Mouse (Mus musculus) skeletal muscle tissue, adult 2 months (tissue): ENCODE results near the gene Ldlr.
A peak's percentile ranks its signal among the peaks of the same experiment; 100 is the strongest.

Experiments used
- DNase-seq: peaks from one replicate; pipeline ENCODE4 v3.0.0-alpha.2; 2012; ENCODE audit warnings: low read depth, low spot score

Ldlr gene

DNA sequence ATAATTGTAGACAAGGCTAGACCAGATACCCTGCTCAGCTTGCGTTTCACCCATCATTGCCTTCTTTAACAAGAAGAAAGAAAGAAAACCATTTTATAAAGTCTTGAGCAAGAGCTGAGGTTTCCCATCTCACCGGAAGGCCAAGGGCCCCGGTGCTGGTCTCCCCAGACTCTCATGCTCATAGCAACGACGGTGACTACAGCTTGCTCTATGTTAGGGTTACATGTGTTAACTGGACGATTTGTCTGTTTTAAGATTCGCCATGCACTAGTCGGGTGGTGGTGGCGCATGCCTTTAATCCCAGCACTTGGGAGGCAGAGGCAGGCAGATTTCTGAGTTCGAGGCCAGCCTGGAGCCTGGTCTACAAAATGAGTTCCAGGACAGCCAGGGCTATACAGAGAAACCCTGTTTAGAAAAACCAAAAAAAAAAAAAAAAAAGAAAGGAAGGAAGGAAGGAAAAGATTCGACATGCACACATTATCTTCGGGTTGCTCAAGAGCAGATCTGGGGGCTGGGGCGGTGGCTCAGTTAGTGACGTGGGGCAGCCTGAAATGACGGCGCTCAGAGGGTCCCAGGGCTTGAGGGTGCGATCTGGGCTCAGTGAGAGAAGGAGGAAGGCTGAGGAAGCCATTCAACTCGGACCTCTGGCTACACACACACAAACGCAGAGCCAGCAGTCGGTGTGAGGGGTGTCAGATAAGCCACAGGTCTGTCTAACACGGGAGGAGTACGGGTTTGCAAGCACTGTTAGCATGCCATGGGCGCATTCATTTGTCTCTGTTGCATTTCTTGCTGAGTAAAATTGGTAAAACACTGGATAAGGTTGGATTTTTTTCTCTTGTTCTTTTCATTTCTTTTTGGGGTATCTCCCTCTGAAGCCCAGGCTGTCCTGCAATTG lies 2.2 kb downstream of the Ldlr start:
- DNase-seq = no peak

DNA sequence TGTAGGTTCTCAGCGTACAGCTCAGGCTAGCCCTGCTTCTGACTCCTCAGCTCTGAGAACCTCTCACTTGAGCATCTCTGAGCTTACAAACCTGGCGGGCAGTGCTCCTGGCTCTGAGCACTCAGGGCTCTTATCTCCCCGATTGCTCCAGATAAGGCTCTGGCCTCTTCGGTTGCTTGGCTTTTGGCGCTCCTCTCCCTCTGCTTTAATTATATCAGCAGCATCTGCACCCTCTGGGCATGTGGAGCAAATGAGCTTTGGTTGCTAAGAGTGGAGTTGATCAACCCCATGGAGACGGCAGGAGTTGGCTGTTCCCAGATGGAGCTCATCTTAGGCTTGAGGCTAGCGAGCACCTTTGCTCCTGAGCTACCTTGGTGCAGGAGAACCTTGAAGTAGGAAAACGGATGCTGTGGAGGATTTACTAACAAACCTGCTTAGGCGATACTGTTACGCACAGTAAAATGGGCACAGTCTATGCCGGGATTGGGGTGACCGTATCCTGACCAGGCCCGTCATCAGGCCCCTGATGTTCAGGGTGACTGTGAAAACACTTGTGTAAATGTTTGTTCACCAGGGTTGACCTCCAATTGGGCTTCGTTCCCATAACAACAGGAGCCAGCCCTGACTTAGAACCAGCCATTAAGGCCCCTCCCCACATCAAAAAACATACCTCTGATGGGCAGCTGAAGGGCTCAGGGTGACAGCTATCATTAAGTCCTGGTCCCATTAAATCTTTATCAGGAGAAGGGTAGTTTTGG lies 3.1 kb downstream of the Ldlr start:
- DNase-seq = no peak

DNA sequence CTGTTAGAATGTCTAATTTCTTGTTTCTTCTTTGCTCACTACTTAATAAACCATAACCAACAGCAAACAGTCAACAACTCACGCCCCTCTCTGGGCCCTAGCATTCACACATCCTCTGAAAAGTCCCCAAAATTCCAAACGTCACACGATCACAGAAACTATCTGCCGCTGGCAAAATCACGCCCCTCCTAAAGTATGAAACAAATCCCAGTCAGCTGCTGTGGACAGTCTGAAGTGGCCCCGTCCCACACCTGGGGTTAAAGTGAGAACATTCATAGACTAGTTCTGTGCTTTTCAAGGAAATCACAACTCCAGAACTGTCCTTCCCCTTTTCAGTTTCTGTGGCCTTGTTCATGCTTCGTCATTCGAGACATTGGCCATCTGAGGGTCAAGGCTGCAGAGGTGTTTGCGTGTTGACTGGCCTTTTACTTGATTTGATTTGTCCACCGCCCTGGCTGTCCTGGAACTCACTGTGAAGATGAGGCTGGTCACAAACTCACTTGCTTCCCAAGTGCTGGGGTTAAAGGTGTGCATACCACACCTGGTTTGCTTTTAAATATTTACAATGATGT lies 5.1 kb downstream of the Ldlr start:
- DNase-seq = no peak

DNA sequence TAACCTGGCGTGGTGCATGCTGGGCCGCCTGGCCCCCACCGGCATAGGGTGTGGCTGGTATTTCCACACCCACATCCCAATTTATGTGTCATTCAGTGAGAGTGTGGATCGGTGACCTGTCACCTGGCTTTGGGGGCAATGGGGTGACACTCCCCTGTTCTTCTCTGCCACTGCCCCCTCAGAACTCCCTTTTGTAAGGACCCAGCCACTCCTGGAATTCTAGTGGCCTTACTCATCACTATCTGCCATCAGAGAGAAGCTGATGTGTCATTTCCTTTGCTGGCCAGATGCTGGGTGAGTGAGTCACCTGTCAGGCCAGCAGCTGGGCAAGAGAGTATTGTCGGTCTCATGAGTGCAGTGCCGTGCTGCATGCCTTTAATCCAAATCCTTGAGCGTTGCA lies 6.0 kb downstream of the Ldlr start:
- no peak for DNase-seq

DNA sequence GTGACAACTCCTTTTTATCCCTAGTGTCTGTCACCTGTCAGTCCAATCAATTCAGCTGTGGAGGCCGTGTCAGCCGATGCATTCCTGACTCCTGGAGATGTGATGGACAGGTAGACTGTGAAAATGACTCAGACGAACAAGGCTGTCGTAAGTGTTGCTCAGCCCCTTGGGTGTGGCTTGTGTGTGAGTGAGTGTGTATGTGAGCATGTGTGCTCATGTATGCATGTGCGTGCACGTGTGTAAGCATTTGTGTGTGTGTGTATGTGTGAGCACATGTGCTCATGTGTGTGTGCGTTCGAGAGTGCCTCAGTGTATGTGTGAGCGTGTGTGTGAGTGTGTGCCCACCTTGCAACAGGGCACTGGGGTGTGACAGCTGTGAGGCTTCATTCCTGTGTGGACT lies 9.0 kb downstream of the Ldlr start:
- no peak for DNase-seq

DNA sequence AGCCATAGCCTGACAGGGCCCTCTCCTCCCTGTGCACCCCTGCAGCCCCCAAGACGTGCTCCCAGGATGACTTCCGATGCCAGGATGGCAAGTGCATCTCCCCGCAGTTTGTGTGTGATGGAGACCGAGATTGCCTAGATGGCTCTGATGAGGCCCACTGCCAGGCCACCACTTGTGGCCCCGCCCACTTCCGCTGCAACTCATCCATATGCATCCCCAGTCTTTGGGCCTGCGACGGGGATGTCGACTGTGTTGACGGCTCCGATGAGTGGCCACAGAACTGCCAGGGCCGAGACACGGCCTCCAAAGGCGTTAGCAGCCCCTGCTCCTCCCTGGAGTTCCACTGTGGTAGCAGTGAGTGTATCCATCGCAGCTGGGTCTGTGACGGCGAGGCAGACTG lies 10.2 kb downstream of the Ldlr start:
- no peak for DNase-seq

DNA sequence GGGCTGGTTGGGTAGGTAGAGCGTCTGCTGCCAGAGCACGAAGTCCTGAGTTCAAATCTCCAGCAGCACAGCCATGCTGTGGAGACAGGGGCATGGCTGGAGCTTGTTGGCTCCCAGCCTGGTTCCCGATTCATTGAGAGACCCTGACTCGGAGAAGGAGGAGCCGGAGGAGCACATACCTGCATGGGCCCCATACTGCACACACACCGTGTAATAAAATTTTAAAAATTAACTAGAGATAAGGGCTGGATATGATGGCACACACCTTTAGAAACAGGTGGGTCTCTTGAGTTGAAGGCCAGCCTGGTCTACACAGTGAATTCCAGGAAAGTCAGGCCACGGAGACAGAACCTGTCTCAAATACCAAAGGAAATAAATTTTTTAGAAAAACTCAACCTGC lies 10.7 kb downstream of the Ldlr start:
- no peak for DNase-seq

DNA sequence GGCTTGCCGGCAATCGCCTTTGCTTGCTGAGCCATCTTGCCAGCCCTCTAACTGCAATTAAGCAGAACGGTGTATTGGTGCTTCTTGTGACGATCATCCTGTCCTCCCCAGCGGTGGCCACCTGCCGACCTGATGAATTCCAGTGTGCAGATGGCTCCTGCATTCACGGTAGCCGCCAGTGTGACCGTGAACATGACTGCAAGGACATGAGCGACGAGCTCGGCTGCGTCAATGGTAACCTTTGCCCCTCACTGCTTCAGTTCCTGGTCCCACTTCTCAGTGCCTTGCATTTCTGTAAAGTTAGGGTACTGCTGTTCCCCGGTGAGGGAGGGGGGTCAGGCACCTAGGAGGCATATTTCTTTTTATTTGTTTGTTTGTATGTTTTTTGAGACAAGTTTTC lies 11.8 kb downstream of the Ldlr start:
- DNase-seq = no peak

DNA sequence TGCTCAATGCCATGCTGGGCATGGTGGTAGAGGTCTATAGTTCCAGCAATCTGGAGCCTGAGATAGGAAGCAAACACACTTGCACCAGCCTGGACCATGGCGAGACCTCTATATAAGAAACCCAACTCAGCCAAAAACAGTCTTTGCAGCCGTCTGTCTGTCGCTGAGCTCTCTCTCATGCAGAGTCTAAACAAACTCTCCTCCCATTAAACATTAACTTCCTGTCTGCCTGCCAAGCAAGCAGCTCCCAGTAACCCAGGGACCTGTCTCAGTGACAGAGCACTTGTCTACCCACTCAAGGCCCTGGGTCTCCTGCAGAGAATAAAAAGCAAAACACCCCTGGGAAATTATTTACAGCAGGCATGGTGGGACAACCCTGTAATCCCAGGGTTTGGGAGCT lies 13.3 kb downstream of the Ldlr start:
- no peak for DNase-seq

DNA sequence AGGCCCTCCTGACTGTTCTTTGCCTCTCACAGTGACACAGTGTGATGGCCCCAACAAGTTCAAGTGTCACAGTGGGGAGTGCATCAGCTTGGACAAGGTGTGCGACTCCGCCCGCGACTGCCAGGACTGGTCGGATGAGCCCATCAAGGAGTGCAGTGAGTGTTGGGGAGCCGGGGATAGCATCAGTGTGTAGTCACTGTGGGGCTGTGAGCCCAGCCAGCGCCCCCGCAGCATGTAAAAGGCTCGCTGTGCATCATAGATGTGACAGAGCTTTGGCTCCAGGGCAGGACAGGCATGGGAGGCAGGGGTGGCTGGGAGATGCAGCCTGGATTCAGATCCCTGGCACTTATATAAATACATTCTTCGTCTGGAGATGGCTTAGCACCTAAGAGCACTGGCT lies 13.9 kb downstream of the Ldlr start:
- no peak for DNase-seq

DNA sequence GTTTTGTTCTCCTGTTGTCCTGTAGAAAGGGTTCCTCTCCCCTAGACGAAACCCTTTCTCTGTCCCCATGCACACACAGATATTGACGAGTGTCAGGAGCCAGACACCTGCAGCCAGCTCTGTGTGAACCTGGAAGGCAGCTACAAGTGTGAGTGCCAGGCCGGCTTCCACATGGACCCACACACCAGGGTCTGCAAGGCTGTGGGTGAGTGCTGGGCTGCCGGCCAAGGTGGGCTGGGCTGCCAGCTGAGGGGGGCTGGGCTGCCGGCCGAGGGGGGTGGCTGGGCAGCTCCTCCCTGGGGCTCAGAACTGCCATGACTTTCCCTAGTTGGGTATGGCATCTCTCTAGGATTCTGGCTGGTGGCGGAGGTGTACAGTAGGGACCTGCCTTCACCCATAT lies 15.5 kb downstream of the Ldlr start:
- no peak for DNase-seq

DNA sequence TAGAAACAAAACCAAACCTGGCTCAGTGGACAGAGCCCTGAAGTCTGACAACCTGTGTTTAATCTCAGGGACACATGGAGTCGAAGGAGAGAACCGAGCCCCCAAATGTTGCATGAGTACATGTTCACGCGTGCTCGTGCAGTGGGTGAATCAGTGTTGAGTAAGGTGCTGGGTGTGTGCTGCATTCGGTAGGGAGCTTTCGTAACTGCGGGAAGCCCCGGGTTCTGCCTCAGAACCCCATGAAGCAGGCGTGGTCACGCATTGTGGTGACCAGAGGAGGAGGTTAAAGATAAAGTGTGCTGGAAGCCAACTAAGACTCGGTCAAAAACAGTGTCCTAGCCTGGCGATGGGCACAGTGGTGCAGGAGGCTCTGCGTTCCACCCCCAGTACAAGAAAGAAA lies 17.1 kb downstream of the Ldlr start:
- no peak for DNase-seq

DNA sequence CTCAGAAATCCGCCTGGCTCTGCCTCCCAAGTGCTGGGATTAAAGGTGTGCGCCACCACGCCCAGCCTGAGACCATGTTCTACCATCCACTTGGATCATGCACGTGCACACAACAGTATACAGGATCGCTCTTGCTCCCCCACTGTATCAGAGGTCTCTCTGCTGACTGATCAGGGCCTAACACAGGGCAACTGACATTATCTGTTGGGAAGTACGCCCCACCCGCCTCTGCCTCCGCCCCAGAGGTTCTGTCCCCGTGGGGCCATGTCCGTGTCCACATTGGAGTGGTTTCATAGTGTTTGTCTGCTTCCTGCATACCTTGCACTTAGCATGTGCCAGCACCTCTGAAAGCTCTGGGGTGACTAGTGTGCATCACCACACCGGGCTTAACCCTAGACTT lies 18.2 kb downstream of the Ldlr start:
- DNase-seq = no peak

DNA sequence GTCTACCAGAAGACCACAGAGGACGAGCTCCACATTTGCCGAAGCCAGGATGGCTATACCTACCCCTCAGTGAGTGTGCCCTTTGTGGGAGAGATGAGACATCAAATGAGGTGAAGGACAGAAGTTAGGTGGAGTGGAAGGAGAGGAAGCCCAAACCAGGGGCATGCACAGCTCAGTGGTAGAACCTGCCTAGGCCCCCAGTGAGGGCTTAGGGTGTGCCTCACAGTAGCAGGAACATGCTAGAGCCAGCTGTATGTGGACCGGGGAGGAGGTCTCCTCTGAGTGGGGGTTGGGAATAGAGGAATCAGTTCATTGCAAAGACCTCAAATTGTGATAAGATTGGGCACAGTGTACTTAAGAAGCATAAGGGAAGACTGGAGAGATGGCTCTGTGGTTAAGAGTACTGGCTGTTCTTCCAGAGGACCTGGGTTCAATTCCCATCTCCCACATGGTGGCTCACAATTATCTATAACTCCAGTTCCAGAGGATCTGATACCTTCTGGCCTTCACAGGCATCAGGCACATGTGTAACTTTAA lies 24.0 kb downstream of the Ldlr start:
- no peak for DNase-seq

DNA sequence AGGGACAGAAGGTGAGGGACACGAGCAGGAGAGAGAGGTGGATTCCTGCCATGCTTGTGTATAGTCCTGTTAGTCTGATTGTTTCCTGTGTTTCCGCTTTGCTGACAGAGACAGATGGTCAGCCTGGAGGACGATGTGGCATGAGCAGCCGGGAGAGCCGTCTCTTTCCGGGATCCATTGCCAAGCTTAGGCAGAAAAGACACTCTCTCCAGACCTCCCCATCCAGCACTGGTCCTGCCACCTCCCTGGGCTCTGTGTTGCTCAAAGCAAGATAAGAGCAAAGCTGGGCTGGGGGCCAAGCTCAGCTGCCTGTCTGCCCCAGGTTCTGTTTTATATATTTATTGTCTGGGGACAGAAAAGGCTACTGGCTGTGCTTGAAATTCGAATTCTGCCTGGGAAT lies 24.8 kb downstream of the Ldlr start:
- no peak for DNase-seq

DNA sequence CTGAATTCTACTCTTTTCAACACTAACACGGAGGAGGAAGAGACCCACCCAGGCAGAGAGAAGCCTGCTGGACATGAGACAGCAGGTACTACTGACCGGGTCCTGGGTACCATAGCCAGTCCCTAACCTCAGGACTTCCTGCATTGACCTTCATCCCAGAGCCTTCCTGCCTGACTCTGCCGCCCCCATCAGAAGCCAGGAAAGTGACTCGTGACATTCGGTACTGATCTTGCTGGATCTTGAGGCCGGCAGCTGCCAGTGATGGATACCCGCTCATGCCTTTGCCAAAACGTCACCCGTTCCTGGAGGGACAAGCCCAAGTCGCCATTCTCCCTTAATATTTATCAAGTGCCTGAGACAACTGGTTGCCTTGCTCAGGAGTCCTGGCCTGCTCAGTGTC lies 25.2 kb downstream of the Ldlr start:
- DNase-seq = no peak

DNA sequence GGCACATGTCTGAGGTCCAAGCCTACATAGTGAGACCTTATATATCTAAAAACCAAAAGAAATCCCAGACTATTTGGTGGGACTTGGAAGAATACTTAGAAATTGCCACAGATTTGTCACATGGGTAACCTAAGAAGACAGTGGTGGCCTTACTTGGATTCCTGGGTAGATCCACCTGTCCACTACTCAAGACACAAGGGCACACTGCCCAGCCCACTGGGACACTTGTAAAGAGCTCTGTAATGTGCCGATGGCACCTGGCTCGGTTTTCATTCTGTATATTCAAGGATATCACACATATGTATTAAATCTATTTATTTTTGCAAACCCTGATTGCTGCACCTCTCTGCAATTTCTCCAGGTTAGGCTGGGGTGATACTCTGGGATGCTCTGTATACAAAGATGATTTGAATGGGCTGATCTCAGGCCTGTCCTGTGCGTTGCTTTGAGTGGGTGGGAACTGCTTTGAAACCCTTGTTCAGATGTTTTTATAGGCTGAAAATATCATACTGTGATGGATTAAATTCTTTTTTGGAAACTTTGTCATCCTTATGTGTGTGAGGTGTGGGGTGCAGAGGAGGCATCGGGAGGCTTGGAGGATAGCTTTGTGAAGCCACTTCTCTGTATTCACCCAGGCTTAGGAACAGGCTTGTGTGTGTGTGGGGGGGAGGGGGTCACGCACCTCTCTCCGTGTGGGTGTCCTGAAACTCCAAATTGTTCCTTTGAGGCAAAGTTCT lies 26.3 kb downstream of the Ldlr start:
- no peak for DNase-seq

DNA sequence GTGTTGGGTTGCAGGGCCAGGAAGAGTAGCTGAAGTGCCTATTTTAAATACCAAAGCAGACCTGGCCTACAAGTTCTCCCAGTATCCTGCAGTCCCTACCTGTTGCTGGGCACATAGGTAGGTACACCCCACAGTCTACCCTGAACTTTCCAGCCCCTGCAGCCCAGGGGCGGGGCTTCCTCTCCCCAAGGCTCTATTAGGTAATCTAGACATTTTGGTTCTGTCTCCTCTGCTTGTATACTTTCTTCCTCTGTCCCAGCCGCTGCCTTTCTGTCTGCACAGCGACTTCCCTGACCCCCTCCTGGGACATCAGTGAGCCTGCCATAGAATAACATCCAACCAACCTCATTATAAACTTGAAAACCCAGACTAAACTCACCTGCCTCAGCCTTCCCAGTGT lies 27.1 kb downstream of the Ldlr start:
- DNase-seq = no peak

DNA sequence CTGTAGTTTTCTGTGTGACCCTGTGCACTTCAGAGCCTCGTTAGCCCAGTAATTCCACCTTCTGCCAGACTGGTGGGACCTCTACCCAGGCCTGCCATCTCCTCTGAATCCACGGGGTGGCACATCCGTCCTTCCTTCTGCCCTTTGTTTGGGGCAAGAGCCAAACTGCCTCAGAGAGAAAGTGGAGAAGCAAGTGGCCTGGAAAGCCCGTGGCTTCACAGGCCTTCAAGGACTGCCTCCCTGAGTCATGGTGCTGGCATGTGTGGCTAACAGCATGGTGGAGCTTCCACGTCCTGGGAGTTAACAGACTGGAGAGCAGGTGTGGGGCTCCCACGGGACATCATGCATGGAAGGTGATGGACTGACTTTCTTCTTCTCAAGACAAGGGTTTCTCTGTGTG lies 28.1 kb downstream of the Ldlr start:
- peak; percentile 85 for DNase-seq

DNA sequence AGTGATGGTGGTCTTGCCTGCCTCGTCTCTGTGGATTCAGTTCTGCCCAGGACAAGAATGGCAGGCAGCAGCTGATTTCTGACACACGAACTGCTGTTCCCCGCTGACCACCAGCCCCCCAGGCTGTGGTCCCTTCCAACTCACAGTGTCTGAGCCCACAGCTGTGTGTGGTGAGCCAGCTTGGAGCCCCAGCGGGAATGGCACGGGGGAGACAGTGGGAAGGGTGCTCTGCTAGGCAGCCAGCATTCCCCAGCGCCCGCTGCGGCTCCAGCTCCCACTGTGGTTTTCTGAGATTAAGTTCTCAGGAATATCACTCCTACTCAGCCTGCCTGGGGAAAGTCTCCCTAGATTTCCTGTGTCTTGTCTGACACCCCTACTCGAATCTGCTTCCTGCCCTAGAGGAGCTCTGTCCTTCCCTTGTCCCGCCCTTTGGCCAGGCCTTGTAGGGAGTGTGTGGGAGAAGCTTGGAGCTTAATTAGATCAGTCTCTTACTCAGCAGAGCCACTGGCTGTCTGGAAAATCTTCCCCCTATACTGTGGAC lies 29.0 kb downstream of the Ldlr start:
- DNase-seq = peak; percentile 52

DNA sequence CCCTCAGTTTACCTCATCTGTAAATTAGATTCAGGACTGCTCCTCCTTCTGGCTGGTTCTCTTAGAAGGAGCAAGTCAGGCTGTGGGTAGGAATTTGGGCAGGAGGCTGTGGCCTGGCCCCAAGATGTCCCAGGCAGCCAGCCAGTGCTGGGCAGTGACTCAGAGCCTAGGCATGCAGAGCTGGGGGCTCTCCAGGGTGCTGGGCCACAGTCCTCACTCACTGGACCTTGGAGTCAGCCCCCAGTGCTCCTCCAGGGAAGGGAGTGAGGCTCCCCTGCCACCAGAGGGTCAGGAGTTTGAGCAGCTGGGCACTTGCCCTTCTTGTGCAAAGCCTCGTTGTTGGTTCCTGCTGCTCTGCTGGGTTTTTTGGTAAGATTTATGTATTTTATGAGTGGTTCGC lies 30.7 kb downstream of the Ldlr start:
- peak; percentile 91 for DNase-seq
